Mouse (Mus musculus): ENCODE data around the gene Gm8994.

DNA sequence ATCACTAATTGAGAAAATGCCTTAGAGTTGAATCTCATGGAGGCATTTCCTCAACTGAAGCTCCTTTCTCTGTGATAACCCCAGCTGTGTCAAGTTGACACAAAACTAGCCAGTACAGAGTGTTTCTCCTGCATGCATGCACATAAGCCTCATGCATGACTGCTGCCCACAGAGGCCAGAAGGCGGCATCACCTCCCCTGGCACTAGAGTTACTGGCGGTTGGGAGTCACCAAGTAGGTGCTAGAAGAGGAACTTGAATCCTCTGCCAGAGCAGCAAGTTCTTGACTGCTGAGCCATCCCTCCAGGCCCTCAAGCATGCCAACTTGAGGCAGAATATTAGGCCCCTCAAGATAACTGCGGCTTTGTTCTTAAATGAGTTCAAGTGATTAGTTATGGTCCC, 35.9 kb upstream of the Gm8994 start:
- TF ChIP-seq CTCF (IDR thresholded peaks at IDR 0.05; ENCODE audit: extremely low read depth, insufficient read depth, insufficient read length, insufficient replicate concordance) = no peak
- TF ChIP-seq POLR2A (IDR thresholded peaks at IDR 0.05; ENCODE audit: low read depth, low read length) = no peak

Measured in spleen, adult 2 months (tissue).